Mouse (Mus musculus) spleen, adult 2 months (tissue): Measurements from ENCODE around the gene Gm28557.

ENCODE experiments used
- CTCF ChIP-seq: fragments of 200-500 bp; IDR thresholded peaks from 2 replicates; pipeline ENCODE4 v1.5.1; 2011; ENCODE audit warnings: mild to moderate bottlenecking, inconsistent platforms; ENCODE audit not compliant: insufficient read depth, insufficient read length, insufficient replicate concordance; ENCODE audit errors: extremely low read depth
- POLR2A ChIP-seq: fragments of 200-500 bp; IDR thresholded peaks from 2 replicates; pipeline ENCODE4 v1.6.1; 2011; ENCODE audit warnings: low read depth, low read length, inconsistent platforms

DNA sequence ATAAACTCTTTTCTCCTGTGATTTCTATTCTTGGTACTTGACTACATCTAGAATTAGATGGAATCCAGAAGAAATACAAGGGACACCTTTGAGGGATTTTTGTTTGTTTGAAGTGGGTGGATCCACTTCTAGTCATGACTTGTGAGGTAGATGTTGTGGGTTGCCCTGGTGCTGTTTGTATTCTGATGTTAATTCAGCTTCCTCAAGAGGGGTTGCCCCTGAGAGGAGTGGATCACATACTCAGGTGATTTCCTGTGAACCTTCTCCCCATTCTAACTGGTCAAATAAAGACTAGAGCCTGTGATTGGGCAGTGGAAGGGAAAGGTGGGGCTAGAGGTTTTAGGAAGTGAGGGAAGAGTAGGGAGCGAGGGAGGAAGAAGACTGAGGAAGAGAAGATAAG is 26.5 kb downstream of the Gm28557 start:
- TF ChIP-seq CTCF (no peak), POLR2A (no peak)
